Mouse (Mus musculus) embryo, embryonic 9.5 days (tissue): ENCODE results near the gene 2610507B11Rik.

ENCODE experiments used
- DNase-seq: peaks from one replicate; pipeline ENCODE4 v3.0.0-alpha.2; 2017; ENCODE audit errors: extremely low spot score

The 2610507B11Rik gene

DNA sequence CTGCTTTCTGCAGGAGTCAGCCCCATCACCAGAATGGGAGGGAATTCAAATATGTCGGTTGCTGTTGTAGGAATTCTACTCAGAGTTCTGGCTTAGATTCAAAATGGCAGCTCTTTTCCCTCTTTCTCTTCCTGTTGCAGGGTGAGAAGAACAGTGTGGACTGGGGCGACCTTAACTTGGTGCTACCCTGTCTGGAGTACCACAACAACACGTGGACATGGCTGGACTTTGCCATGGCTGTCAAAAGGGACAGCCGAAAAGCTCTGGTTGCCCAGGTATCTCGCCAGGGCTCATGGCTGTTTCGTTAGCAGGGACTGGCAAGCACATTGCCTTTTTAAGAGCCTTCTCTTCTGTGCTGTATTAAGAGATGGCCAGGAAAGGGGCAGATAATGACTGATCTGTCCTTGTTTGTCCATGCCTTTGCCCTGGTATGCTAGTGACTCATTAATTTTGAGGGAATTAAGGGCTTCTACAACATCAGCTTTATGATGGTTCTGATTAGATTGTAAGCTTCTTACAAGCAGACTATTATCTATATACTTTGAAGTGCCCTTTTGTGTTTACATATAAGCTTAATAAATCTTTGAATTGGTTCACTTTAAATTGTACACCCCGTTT is 27.7 kb downstream of the 2610507B11Rik start:
- no peak for DNase-seq

- DNase-seq = no peak
These were observed 29.1 kb downstream of the 2610507B11Rik start, which contains the start of gene BC030499 for GRCm38 (mm10) chr11:78290654-78291053. TSS of gene BC030499 (plus strand) at chr11:78290841.

- no peak for DNase-seq
These were observed 33.0 kb downstream of the 2610507B11Rik start for GRCm38 (mm10) chr11:78294585-78294984.

DNA sequence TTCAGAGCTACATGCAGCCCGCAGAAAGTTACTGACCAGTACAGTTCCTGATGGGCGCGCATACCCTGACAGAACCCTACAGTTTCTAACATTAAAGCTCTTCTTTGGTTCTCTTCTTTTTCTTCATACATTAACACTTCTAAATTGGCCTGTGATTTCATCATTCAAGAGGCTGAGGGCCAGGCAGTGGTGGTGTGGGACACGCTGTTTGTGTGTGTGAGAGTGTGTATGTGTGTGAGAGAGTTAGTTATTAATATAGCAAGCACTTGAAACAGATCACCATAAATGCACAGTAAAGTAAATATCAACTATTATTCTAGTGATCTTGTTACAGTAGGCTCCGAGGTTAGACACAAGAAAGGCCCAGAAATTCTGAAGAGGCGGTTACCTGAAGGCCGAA is 39.4 kb downstream of the 2610507B11Rik start:
- no peak for DNase-seq

DNA sequence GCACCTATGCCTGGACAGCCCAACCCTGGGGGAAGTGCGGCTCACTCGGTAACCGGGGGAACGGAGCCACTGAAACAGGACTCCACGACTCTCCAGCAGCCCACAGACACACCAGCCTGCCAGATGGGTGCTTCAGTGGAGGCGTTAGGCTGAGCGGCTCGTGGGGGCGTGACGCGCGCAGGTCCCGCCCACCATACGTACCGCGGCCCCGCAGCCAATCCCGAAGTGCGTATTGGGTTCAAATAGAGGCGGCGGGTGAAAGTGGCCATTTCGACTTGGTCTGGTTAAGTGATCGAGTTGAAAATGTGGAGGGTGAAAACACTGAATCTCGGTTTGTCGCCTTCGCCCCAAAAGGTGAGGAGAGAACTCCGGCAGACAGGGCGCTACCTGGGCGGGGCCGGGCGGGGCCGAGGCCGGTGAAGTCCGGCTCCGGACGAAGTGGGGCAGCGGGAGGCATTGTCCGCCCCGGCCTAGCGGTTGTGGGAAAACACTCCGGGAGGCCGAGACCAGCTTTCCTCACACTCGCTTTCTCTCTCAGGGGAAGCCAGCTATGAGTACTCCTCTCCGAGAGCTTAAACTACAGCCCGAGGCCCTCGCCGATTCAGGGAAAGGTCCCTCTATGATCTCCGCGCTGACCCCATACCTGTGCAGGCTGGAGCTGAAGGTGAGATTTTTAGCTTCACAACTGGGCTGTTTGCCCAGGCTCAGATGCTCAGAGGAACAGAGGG is 40.0 kb downstream of the 2610507B11Rik start, which contains the start of gene Spag5:
Gene Spag5 (plus strand): TSS at position 173 of the 728 bp plus-strand sequence.
- peak; percentile 90 for DNase-seq

DNA sequence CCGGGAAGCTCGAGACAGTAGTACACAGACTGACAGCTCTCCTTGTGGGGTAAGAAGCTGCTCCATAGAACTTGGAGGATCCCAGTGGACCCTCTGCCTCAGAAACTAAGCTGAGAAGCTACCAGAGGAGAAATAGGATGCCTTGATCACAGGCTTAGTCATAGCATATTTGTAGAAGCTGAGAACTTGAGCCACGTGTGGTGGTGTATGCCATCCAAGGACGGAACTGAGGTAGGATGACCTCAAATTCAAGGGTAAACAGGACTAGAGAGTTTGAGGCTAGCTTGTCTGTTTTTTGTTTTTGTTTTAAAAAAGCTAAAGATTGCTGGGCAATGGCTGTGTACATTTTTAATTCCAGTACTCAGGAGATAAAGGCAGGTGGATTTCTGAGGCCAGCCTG is 43.7 kb downstream of the 2610507B11Rik start:
- DNase-seq = no peak

DNA sequence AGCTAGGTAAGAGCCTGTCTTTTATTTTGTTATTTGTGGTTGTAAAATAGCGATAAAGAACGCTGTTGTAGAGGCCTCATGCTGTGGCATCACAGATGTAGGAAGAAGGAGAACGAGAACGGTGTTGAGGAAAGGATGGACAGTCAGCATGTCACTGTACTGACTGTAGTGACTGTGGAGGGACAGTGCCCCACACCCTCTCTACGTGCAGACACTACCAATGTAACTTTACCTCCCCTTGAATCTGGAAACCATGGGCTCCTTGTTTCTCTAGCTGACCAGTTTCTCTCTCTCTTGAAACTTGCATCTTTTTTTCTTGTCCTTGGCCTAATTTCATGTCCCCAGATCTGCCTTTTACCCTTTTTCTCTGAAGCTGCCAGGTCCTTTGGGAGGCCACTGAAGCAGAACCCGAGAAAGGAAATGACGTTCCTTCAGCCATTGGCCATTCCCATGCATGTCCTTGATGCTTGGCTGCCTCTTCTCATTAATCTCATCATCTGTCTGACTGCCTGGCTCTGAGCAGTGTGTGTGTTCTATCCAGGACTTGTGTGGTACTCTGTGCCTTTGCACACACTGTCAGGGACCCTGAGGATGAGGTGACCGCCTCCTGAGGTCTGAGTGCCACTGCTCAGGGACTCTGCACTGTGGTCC is 49.4 kb downstream of the 2610507B11Rik start:
- DNase-seq = no peak

- DNase-seq = no peak
These were observed 52.1 kb downstream of the 2610507B11Rik start for GRCm38 (mm10) chr11:78313662-78314061.

GRCm38 (mm10) chr11:78318411-78318810 is 56.9 kb downstream of the 2610507B11Rik start:
- no peak for DNase-seq

- DNase-seq = no peak
These were observed 60.7 kb downstream of the 2610507B11Rik start for GRCm38 (mm10) chr11:78322076-78322831.

DNA sequence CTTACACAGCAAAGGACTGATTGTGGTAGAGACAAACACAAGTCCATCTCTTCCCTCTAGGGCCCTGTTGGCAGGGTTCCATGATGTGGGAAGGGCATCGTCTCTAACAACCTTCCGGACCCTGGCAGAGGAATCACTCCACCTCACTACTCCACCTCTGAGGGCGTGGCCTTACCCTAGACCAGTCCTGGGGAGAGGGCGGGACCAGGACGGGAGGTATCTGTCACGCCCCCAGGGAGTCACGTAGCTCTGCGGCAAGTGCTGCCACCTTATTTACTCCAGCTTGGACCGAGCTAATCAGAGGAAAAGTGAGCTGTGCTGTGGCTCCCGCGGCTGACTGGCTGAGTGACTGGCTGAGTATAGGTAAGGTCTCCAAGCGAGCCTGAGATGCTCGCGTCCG is 61.3 kb downstream of the 2610507B11Rik start, which contains the start of gene Aldoc:
Gene Aldoc (plus strand): TSS at position 109 of the 400 bp plus-strand sequence.
- DNase-seq = peak; percentile 72

GRCm38 (mm10) chr11:78324000-78324785 is 62.6 kb downstream of the 2610507B11Rik start:
- no peak for DNase-seq

DNA sequence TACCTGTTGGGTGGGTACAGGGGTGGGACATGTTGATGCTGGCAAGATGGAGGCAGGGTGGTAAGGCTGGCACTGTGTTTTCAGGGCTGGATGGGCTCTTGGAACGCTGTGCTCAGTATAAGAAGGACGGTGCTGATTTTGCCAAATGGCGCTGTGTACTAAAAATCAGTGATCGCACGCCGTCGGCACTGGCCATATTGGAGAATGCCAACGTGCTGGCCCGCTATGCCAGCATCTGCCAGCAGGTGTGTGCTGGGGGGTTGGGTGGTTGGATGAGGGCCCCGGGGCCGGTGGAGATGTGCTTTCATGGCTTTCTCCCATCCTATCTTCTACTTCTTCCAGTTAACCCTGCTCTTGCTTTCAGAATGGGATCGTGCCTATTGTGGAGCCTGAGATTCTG is 63.4 kb downstream of the 2610507B11Rik start:
- DNase-seq = no peak

GRCm38 (mm10) chr11:78327215-78327614 is 65.7 kb downstream of the 2610507B11Rik start:
- DNase-seq = no peak

- peak; percentile 94 for DNase-seq
These were observed 66.3 kb downstream of the 2610507B11Rik start, which contains the start of gene Pigs for GRCm38 (mm10) chr11:78327634-78328511. TSS of gene Pigs (plus strand) at chr11:78328415.

DNA sequence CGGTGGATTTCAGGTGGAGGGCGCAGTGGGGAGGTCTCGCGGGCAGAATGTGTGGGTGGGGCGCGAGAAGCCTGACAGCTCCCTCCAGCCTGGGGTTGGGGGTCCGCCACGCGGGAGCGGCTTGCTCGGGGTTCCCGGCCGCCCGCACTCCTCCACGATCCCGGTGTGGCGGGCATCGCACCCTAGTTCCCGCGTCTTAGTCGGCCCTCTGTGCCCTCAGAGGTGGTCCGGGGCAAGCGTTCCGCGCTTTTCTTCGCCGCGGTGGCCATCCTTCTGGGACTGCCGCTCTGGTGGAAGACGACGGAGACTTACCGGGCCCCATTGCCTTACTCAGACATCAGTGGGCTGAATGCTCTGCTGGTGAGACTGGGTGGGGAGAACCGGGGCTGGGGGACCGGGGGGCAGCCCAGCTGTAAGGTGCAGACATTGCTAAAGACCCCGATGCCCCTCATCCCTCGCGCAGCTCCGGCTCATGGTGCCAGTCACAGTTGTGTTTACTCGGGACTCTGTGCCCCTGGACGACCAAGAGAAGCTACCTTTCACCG is 67.0 kb downstream of the 2610507B11Rik start:
- no peak for DNase-seq

DNA sequence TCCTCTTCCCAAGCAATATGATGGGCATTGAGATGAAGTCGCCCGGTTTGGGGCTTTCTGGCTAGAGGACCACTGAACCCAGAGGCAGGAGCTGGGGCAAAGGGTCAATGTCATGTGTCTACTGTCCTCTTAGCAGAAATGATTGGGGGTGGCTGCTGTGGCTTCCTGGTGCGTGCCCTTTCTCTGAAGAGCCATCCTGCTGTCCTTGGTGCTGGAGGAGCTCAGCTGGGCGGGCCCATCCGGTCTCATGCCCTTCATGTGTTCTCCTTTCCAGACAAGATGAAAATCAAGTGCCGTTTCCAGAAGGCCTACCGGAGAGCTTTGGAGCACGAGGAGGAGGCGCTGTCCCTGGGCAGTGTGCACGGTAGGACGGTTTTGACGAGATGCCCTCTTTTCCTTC is 71.1 kb downstream of the 2610507B11Rik start:
- DNase-seq = no peak

DNA sequence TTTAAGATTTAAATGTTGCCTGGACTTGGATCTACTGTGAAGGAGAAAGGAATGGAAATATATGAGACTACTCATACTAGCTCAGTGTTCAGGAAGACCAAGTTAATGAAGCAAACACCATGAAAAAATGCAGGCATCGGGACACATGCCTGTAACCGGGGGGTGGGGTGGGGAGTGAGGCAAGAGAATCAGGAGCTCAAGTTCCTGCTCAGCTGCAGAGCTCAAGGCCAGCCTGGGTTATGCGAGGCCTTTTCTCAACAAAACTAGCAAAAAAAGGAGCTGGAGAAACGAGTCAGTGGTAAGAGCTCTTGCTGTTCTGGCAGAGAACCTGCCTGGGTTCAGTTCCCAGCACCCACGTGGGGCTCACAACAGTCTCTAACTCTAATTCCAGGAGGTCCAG is 72.4 kb downstream of the 2610507B11Rik start:
- no peak for DNase-seq

DNA sequence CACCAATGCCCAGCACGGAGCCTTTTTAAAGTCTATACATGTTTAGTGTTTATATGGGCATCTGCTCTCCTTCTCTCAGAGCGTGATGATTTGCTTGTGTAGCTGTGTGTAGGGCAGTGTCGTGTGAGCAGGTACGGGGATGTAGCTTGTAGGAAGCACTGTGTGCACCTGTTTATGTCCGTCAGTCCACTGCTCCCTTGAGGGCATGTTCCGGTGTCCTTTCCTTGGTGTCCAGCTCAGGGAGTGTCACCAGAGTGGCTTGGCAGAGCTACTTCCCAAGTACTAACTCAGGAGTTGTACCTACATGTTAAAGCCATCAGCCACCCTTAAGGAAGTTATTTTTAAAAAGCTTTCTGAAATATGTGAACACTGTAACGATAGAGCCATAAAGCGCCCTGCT is 75.5 kb downstream of the 2610507B11Rik start:
- DNase-seq = no peak
